Mouse (Mus musculus): ENCODE data around the gene Pard3. TPM values are rescaled to one million over a fixed set of nuclear protein-coding genes. Genes with fewer than 3 reads are reported as not detected.

Gene Pard3
- polyA plus RNA-seq, 1 experiment from 2014 or later, result 26.2 TPM

- H3K4me2 ChIP-seq, result no peak overlapping the region
- 78% methylated on average over 1 of the region's 1 CpGs for WGBS
- no peak overlapping the region for H3K9ac ChIP-seq
- no peak for ATAC-seq (ENCODE audit: insufficient number of reproducible peaks, low FRiP score)
- no peaks in the 10 kb centered on the region for H3K27me3 ChIP-seq (replicated peaks)
- peaks cover 5% of the 10 kb centered on the region for H3K4me1 ChIP-seq (replicated peaks)
- H3K27ac ChIP-seq (ENCODE audit: poor library complexity, severe bottlenecking), result no peak overlapping the region
- H3K9me3 ChIP-seq (replicated peaks), result no peaks in the 10 kb centered on the region
- H3K36me3 ChIP-seq, result 0 out of 2 replicates have a peak, but pooled peaks cover 3% of the 10 kb centered on the region
- no peak overlapping the region for H3K4me3 ChIP-seq
These were observed 400.6 kb downstream of the Pard3 start for GRCm38 (mm10) chr8:127464300-127464699.

GRCm38 (mm10) chr8:127472204-127472603 is 408.5 kb downstream of the Pard3 start:
- no peak overlapping the region for H3K4me2 ChIP-seq
- no peak overlapping the region for H3K4me3 ChIP-seq
- peaks cover 18% of the 10 kb centered on the region; the same call in 1 of the 2 replicates for H3K36me3 ChIP-seq
- H3K4me1 ChIP-seq (replicated peaks), result peaks cover 15% of the 10 kb centered on the region
- WGBS, result 10% methylated on average over 2 of the region's 2 CpGs
- H3K27me3 ChIP-seq (replicated peaks), result no peaks in the 10 kb centered on the region
- peak overlapping the region; percentile 47; the same call in 1 of the 2 replicates for H3K27ac ChIP-seq (ENCODE audit: poor library complexity, severe bottlenecking)
- no peaks in the 10 kb centered on the region for H3K9me3 ChIP-seq (replicated peaks)
- peak; percentile 77 for ATAC-seq (ENCODE audit: insufficient number of reproducible peaks, low FRiP score)
- no peak overlapping the region for H3K9ac ChIP-seq

- Histone ChIP-seq H3K27ac (ENCODE audit: poor library complexity, severe bottlenecking) (peak overlapping the region; percentile 39; the same call in 1 of the 2 replicates), H3K27me3 (replicated peaks) (no peaks in the 10 kb centered on the region), H3K36me3 (peaks cover 10% of the 10 kb centered on the region; the same call in 1 of the 2 replicates), H3K4me3 (no peak overlapping the region), H3K4me2 (no peak overlapping the region), H3K9me3 (replicated peaks) (no peaks in the 10 kb centered on the region), H3K9ac (no peak overlapping the region), H3K4me1 (replicated peaks) (peaks cover 19% of the 10 kb centered on the region)
- WGBS, result 51% methylated on average over 2 of the region's 2 CpGs
- no peak for ATAC-seq (ENCODE audit: insufficient number of reproducible peaks, low FRiP score)
These were observed 416.3 kb downstream of the Pard3 start for GRCm38 (mm10) chr8:127480003-127480402.

GRCm38 (mm10) chr8:127485618-127486017 is 421.9 kb downstream of the Pard3 start:
- H3K4me3 ChIP-seq, result no peak overlapping the region
- ATAC-seq (ENCODE audit: insufficient number of reproducible peaks, low FRiP score), result no peak
- H3K27ac ChIP-seq (ENCODE audit: poor library complexity, severe bottlenecking), result no peak overlapping the region
- no peak overlapping the region for H3K9ac ChIP-seq
- H3K4me2 ChIP-seq, result no peak overlapping the region
- H3K9me3 ChIP-seq (replicated peaks), result no peaks in the 10 kb centered on the region
- H3K36me3 ChIP-seq, result no peaks in the 10 kb centered on the region
- no peaks in the 10 kb centered on the region for H3K27me3 ChIP-seq (replicated peaks)
- WGBS, result 69% methylated on average over 5 of the region's 5 CpGs
- peaks cover 6% of the 10 kb centered on the region for H3K4me1 ChIP-seq (replicated peaks)

GRCm38 (mm10) chr8:127491963-127492362 is 428.3 kb downstream of the Pard3 start:
- Histone ChIP-seq H3K9me3 (replicated peaks) (no peaks in the 10 kb centered on the region), H3K36me3 (no peaks in the 10 kb centered on the region), H3K4me1 (replicated peaks) (no peaks in the 10 kb centered on the region), H3K27me3 (replicated peaks) (no peaks in the 10 kb centered on the region), H3K4me3 (no peak overlapping the region), H3K9ac (no peak overlapping the region), H3K27ac (ENCODE audit: poor library complexity, severe bottlenecking) (no peak overlapping the region), H3K4me2 (no peak overlapping the region)
- no peak for ATAC-seq (ENCODE audit: insufficient number of reproducible peaks, low FRiP score)
- WGBS, result 79% methylated on average over 6 of the region's 6 CpGs

- Histone ChIP-seq H3K36me3 (no peaks in the 10 kb centered on the region), H3K4me2 (no peak overlapping the region), H3K4me1 (replicated peaks) (peaks cover 4% of the 10 kb centered on the region; the same call in 1 of the 2 replicates), H3K27ac (ENCODE audit: poor library complexity, severe bottlenecking) (no peak overlapping the region), H3K9ac (no peak overlapping the region), H3K9me3 (replicated peaks) (no peaks in the 10 kb centered on the region), H3K4me3 (no peak overlapping the region), H3K27me3 (replicated peaks) (no peaks in the 10 kb centered on the region)
- ATAC-seq (ENCODE audit: insufficient number of reproducible peaks, low FRiP score), result no peak
- WGBS, result 70% methylated on average over 4 of the region's 4 CpGs
These were observed 431.6 kb downstream of the Pard3 start for GRCm38 (mm10) chr8:127495226-127495780.

GRCm38 (mm10) chr8:127498997-127499719 is 435.5 kb downstream of the Pard3 start:
- WGBS, result 63% methylated on average over 13 of the region's 13 CpGs
- Histone ChIP-seq H3K4me2 (no peak overlapping the region), H3K27me3 (replicated peaks) (no peaks in the 10 kb centered on the region), H3K27ac (ENCODE audit: poor library complexity, severe bottlenecking) (no peak overlapping the region), H3K4me3 (no peak overlapping the region), H3K36me3 (no peaks in the 10 kb centered on the region), H3K9ac (no peak overlapping the region), H3K4me1 (replicated peaks) (peaks cover 27% of the 10 kb centered on the region), H3K9me3 (replicated peaks) (no peaks in the 10 kb centered on the region)
- no peak for ATAC-seq (ENCODE audit: insufficient number of reproducible peaks, low FRiP score)

- Histone ChIP-seq H3K9ac (no peak overlapping the region; the same call in 1 of the 2 replicates), H3K36me3 (no peaks in the 10 kb centered on the region), H3K27ac (ENCODE audit: poor library complexity, severe bottlenecking) (no peak overlapping the region), H3K4me2 (peak overlapping the region; percentile 43), H3K27me3 (replicated peaks) (no peaks in the 10 kb centered on the region), H3K4me3 (0 out of 2 replicates have a peak overlapping the region, but pooled peaks have one; percentile 5), H3K9me3 (replicated peaks) (no peaks in the 10 kb centered on the region), H3K4me1 (replicated peaks) (peaks cover 27% of the 10 kb centered on the region)
- 59% methylated on average over 13 of the region's 13 CpGs for WGBS
- ATAC-seq (ENCODE audit: insufficient number of reproducible peaks, low FRiP score), result no peak
These were observed 436.0 kb downstream of the Pard3 start for GRCm38 (mm10) chr8:127499720-127500114.

GRCm38 (mm10) chr8:127500206-127500605 is 436.5 kb downstream of the Pard3 start:
- Histone ChIP-seq H3K9me3 (replicated peaks) (no peaks in the 10 kb centered on the region), H3K27me3 (replicated peaks) (no peaks in the 10 kb centered on the region), H3K36me3 (no peaks in the 10 kb centered on the region), H3K9ac (no peak overlapping the region), H3K4me1 (replicated peaks) (peaks cover 32% of the 10 kb centered on the region), H3K4me3 (0 out of 2 replicates have a peak overlapping the region, but pooled peaks have one; percentile 5), H3K4me2 (peak overlapping the region; percentile 43; the same call in 1 of the 2 replicates), H3K27ac (ENCODE audit: poor library complexity, severe bottlenecking) (no peak overlapping the region)
- 51% methylated on average over 7 of the region's 7 CpGs for WGBS
- no peak for ATAC-seq (ENCODE audit: insufficient number of reproducible peaks, low FRiP score)

- Histone ChIP-seq H3K4me1 (replicated peaks) (peaks cover 32% of the 10 kb centered on the region), H3K9me3 (replicated peaks) (no peaks in the 10 kb centered on the region), H3K9ac (no peak overlapping the region), H3K36me3 (no peaks in the 10 kb centered on the region), H3K4me2 (no peak overlapping the region), H3K4me3 (no peak overlapping the region), H3K27me3 (replicated peaks) (no peaks in the 10 kb centered on the region), H3K27ac (ENCODE audit: poor library complexity, severe bottlenecking) (no peak overlapping the region)
- WGBS, result 73% methylated on average over 1 of the region's 1 CpGs
- no peak for ATAC-seq (ENCODE audit: insufficient number of reproducible peaks, low FRiP score)
These were observed 438.1 kb downstream of the Pard3 start for GRCm38 (mm10) chr8:127501756-127502155.

GRCm38 (mm10) chr8:127505286-127505685 is 441.6 kb downstream of the Pard3 start:
- ATAC-seq (ENCODE audit: insufficient number of reproducible peaks, low FRiP score), result no peak
- no peaks in the 10 kb centered on the region for H3K27me3 ChIP-seq (replicated peaks)
- H3K27ac ChIP-seq (ENCODE audit: poor library complexity, severe bottlenecking), result no peak overlapping the region
- WGBS, result 56% methylated on average over 1 of the region's 1 CpGs
- no peaks in the 10 kb centered on the region for H3K9me3 ChIP-seq (replicated peaks)
- no peak overlapping the region for H3K4me3 ChIP-seq
- no peak overlapping the region for H3K9ac ChIP-seq
- no peaks in the 10 kb centered on the region for H3K36me3 ChIP-seq
- H3K4me1 ChIP-seq (replicated peaks), result peaks cover 29% of the 10 kb centered on the region
- no peak overlapping the region for H3K4me2 ChIP-seq
